Mouse (Mus musculus) brain, embryonic 14.5 days (tissue): ENCODE measurements around the gene Lrrk2. TPM values are rescaled to one million over a fixed set of nuclear protein-coding genes. Genes with fewer than 3 reads are reported as not detected.

Experiments used
- DNase-seq: peaks from one replicate; pipeline ENCODE4 v3.0.0-alpha.2; 2011; ENCODE audit warnings: low read depth
- CTCF ChIP-seq: fragments of 200-500 bp; IDR thresholded peaks from 2 replicates; pipeline ENCODE4 v1.5.1; 2012; ENCODE audit warnings: inconsistent platforms, mild to moderate bottlenecking, moderate library complexity, borderline replicate concordance; ENCODE audit not compliant: insufficient read depth, insufficient read length; ENCODE audit errors: extremely low read depth
- POLR2A ChIP-seq: fragments of 200-500 bp; IDR thresholded peaks from 2 replicates; pipeline ENCODE4 v1.6.1; 2012; ENCODE audit warnings: mild to moderate bottlenecking, inconsistent platforms, borderline replicate concordance; ENCODE audit not compliant: poor library complexity, insufficient read depth, insufficient read length, severe bottlenecking; ENCODE audit errors: extremely low read depth
- polyA plus RNA-seq: library from polyadenylated mRNA; depleted of rRNA; stranded (reverse); fragments of >200 nt; gene quantifications from 2 replicates; pipeline ENCODE4 v1.2.3, GENCODE M21; 2012

Gene Lrrk2
- polyA plus RNA-seq, 1 experiment = 2.3 TPM

- no peak for DNase-seq
Measured at GRCm38 (mm10) chr15:91660277-91661078, 12.5 kb upstream of the Lrrk2 start.

GRCm38 (mm10) chr15:91661079-91661369 is 12.0 kb upstream of the Lrrk2 start:
- TF ChIP-seq POLR2A = no peak
- TF ChIP-seq CTCF = no peak

More at GRCm38 (mm10) chr15:91660277-91661078, 12.5 kb upstream of the Lrrk2 start:
- TF ChIP-seq CTCF = no peak
- TF ChIP-seq POLR2A = no peak

GRCm38 (mm10) chr15:91664586-91665132 is 8.3 kb upstream of the Lrrk2 start:
- no peak for TF ChIP-seq POLR2A
- DNase-seq = no peak

More at GRCm38 (mm10) chr15:91661079-91661369, 12.0 kb upstream of the Lrrk2 start:
- no peak for DNase-seq

GRCm38 (mm10) chr15:91665530-91665929 is 7.4 kb upstream of the Lrrk2 start:
- TF ChIP-seq POLR2A (no peak), CTCF (no peak)
- no peak for DNase-seq

- no peak for DNase-seq
- TF ChIP-seq CTCF = no peak
- TF ChIP-seq POLR2A = no peak
Measured at GRCm38 (mm10) chr15:91671216-91671615, 1.8 kb upstream of the Lrrk2 start.

GRCm38 (mm10) chr15:91671987-91672386 is 988 bp upstream of the Lrrk2 start:
- DNase-seq = no peak
- TF ChIP-seq POLR2A = no peak
- no peak for TF ChIP-seq CTCF

GRCm38 (mm10) chr15:91673569-91673905 is 562 bp downstream of the Lrrk2 start:
- DNase-seq = no peak
- TF ChIP-seq POLR2A (no peak), CTCF (no peak)

- no peak for TF ChIP-seq CTCF
- no peak for TF ChIP-seq POLR2A
- DNase-seq = no peak
Measured at GRCm38 (mm10) chr15:91680116-91680515, 7.1 kb downstream of the Lrrk2 start.

GRCm38 (mm10) chr15:91685880-91686563 is 13.0 kb downstream of the Lrrk2 start:
- no peak for TF ChIP-seq POLR2A
- no peak for TF ChIP-seq CTCF
- no peak for DNase-seq

- no peak for DNase-seq
- no peak for TF ChIP-seq CTCF
- TF ChIP-seq POLR2A = no peak
Measured at GRCm38 (mm10) chr15:91690648-91691047, 17.7 kb downstream of the Lrrk2 start.

- DNase-seq = no peak
Measured at GRCm38 (mm10) chr15:91693051-91693450, 20.1 kb downstream of the Lrrk2 start.

More at GRCm38 (mm10) chr15:91693051-91693450, 20.1 kb downstream of the Lrrk2 start:
- no peak for TF ChIP-seq CTCF
- TF ChIP-seq POLR2A = no peak
